Mouse (Mus musculus): Measurements from ENCODE around the gene Hdac10.

DNA sequence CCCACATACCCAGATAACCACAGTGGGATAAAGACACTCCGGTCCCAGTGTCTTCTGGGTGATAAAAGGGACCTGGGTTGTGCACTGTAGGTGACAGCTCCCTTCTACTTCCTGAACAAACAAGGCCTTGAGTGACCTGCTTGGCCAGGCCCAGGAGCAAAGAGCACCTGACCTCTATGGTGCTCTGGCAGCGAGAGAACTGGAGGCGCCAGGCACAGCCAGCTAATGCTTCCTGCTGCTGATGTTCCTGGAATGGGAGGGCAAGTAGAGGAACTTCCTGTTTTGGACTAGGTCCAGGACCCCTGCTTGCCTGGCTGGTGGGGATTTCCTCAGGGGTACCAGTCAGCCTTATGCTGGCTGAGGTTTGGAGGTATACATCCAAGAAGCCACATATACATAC is 41.6 kb upstream of the Hdac10 start:
- TF ChIP-seq CTCF (IDR thresholded peaks at IDR 0.05; ENCODE audit: insufficient read depth, low read length) (no peak), POLR2A (IDR thresholded peaks at IDR 0.05; ENCODE audit: borderline replicate concordance, extremely low read depth, low read depth, low read length) (no peak)
